Mouse (Mus musculus) gastrocnemius, postnatal 14 days (tissue): ENCODE measurements around the gene Gata5. TPM values are rescaled to one million over a fixed set of nuclear protein-coding genes. Genes with fewer than 3 reads are reported as not detected.
A peak's percentile ranks its signal among the peaks of the same experiment; 100 is the strongest.

Experiments
- DNase-seq: peaks from one replicate; pipeline ENCODE4 v3.0.0; 2021; ENCODE audit warnings: mixed read lengths
- intact Hi-C: fragments of 180-260 bp; cut with DNase I; formaldehyde crosslinking; loops from one replicate; pipeline ENCODE4 v1.15.1; 2025; ENCODE audit warnings: low total_unique reads
- total RNA-seq, 2 experiments: library from RNA; stranded (reverse); gene quantifications; 2 replicates each; pipeline ENCODE4 v1.2.3; 2021

Gata5 gene
- total RNA-seq, 2 experiments from 2014 or later = not detected

DNA sequence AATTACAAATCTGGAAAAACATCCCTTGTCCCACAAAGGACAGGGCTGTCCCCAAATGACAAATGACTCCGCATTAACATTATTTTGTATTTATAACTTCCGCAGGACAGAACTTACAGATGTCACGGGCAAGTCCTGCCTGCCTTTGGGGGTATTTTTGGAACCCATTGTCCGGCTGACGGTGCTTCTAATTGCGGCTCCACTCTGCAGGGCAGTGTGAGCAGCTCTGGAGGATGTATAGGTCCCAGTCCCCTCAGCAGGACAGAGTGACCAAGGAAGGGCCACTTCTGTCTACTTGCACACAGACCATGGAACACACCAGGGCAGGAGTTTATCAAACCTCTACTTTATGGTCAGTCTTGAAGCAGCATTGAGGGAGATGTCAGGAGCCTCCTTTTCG is 16.9 kb downstream of the Gata5 start:
- intact Hi-C loops = no loop called here

GRCm38 (mm10) chr2:180314292-180314691 is 20.2 kb downstream of the Gata5 start:
- no peak for DNase-seq
- intact Hi-C loops = no loop called here

More for the DNA sequence above, 16.9 kb downstream of the Gata5 start:
- DNase-seq = no peak

DNA sequence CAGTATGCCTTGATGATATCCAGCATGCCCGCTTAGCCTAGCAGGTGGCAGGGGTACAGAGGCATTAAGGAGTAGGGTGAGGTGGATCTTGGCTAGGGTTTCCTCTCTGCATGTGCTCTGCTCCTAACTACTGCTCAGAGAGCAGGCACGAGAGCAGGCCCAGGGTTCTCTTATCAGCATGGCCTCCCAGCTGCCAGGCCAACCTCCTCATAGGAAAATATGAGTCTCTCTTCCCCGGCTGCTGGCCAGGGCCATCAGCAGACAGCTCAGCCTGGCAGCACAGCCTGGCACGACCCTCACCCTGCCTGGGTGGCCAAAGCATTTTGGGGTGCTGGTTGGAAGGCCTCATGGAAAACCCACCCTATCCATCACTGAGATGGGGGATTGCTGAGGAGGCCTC is 23.4 kb downstream of the Gata5 start:
- intact Hi-C loops = no loop called here
- DNase-seq = no peak

DNA sequence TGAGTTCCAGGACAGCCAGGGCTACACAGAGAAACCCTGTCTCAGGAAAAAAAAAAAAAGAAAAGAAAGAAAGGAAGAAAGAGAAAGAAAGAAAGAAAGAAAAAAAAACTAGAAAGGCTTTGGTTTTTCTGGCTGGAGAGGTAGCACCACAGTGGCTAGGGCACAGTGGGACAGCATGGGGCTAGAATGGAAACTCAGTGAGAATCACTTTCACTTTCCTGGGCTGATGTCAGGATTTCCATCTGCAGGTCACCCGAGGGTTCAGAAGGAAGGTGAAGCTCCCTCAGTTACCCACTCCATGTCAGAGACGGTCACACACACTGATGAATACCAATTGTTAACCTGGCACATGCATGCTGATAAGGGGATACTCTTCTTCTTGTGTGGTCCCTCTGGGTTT is 26.8 kb downstream of the Gata5 start:
- no peak for DNase-seq
- intact Hi-C loops = no loop called here

- peak; percentile 74 for DNase-seq
- intact Hi-C loops = no loop called here
Observed at GRCm38 (mm10) chr2:180306423-180307168, 27.9 kb downstream of the Gata5 start.

DNA sequence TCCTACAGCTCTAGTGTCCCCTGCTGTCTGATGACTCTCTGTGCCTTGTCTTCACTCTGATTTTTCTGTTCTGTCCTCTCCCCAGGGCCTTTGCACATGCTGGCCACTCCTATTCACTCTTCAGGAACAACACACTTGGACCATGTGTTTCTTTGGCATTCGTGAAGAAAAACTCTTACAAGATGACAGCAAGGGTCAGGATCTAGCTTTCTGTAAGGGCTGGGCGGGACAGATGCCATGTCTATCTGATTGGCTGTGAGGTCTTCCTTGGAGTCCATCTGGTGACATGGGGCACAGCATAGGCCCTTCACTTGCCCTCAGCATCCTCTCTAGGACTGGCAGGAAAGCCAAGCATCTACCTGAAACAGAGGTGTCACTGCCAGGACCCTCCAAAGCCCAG is 28.5 kb downstream of the Gata5 start:
- no peak for DNase-seq
- intact Hi-C loops = no loop called here

DNA sequence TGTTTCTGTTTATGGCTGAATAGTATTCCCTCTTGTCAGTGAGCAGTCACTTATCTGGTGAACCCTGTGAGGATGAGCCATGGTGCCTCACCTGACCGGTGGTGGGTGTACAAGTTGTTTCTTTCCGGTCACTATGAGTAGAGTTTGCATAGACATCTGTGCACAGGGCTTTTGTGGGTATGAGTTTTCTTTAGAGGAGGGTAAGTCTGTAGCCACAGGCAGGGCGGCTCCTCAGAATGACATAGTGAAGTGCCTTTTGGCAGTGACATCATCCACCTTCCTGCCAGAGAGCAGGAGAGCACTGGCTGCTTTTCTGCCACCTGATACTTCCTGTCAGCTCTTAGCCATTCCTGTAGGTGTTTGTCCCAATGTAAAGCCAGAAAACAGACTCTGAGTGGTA is 29.0 kb downstream of the Gata5 start:
- no peak for DNase-seq

GRCm38 (mm10) chr2:180304554-180304953 is 29.9 kb downstream of the Gata5 start:
- intact Hi-C loops = no loop called here
- no peak for DNase-seq

More for the DNA sequence above, 29.0 kb downstream of the Gata5 start:
- intact Hi-C loops = no loop called here

DNA sequence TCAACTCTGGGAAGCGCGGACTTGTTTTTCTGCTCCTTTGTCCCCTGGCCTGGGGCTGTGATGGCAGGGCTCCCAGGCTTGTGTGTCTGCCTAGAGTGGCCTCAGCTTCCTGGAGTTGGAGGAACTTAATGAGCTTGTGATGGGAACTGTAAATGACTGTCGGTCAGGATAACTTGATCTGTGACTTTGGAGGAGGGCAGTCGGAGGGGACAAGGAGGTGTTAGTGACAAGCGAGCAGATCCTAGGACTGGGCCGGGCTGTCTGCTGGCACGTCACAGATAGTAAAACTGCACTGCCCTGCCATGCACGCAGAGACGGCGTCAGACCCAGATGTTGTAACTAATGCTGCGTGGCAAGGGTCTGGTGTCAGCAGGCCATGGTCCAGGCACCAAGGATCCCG is 31.0 kb downstream of the Gata5 start:
- intact Hi-C loops = no loop called here
- DNase-seq = no peak

- DNase-seq = no peak
- intact Hi-C loops = no loop called here
Observed at GRCm38 (mm10) chr2:180302201-180302600, 32.3 kb downstream of the Gata5 start.

DNA sequence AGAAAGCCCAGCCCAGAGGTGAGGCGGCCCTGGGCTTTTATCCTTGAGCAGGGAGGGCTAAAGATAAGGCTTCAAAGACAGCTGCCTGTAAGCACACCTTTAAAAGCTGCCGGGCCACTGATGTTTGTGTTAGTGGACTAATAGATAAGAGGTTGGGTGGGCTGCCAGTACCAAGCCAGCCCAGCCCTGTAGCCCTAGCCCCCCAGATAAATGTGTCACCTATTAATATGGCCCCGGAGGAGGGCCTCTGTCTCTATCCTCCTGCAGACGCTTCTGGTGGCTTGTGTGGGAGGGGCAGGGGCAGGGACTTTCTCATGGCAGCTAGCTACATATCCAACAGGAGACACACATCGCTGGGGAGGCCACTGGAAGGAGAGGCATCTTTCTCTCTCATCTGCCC is 33.7 kb downstream of the Gata5 start:
- intact Hi-C loops = no loop called here

DNA sequence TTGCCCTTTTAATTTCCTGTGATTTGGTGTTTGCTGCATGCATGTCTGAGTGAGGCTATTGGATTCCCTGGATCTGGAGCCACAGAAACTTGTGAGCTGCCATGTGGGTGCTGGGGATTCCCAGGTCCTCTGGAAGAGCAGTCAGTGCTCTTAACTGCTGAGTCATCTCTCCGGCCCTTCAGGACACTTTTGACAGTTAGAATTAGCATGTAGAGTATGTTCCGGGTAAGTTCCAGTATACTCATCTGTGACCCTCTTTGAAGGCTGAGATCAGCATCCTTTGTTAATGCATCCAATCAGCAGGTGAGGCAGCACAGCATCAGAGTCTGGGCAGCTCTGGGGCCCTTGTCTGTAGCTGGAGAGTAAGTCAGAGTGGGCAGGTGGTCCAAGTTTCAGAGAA is 34.2 kb downstream of the Gata5 start:
- intact Hi-C loops = no loop called here
- no peak for DNase-seq

More for the DNA sequence above, 33.7 kb downstream of the Gata5 start:
- DNase-seq = no peak

- intact Hi-C loops = no loop called here
- DNase-seq = no peak
Observed at GRCm38 (mm10) chr2:180292906-180293305, 41.6 kb downstream of the Gata5 start.

- intact Hi-C loops = no loop called here
- DNase-seq = no peak
Observed at GRCm38 (mm10) chr2:180292026-180292425, 42.5 kb downstream of the Gata5 start.

DNA sequence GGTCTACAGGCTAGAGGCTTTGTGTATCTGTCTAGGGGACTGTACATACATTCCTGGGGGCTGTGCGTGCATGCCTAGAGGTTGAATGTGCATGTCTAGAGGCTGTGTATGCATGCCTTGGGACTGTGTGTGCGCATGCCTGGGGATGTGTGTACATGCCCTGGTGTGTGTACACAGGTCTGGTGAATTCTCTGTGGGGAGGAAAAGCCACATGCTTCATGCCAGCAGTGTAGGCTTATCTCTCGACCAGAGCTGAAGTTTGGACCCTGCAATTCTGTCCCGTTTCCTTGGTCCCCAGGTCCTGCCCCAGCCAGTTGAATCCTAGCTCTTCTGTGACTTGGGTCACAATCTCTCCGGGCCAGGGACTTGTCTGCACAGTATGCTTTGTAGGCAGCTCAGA is 42.9 kb downstream of the Gata5 start:
- no peak for DNase-seq
- intact Hi-C loops = no loop called here

DNA sequence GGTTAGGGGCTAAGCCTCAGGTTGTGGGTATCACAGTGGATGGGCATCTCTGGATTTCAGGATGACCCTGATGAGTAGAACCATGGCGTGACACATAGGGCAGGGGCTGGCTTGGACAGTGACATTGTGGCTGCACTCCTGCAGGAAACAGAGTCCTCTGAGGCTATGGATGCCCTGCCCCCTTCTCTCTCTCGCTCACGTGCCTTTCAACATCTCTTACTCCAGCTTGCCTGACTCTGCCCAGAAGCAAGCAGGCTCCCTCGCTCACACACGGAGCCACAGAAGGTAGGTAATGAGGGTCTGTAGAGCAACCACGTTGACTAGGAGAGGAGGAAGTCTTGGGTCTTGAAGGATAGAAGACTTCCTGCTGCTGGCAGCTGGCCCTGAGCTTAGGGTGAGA is 44.0 kb downstream of the Gata5 start:
- no peak for DNase-seq
- intact Hi-C loops = no loop called here

DNA sequence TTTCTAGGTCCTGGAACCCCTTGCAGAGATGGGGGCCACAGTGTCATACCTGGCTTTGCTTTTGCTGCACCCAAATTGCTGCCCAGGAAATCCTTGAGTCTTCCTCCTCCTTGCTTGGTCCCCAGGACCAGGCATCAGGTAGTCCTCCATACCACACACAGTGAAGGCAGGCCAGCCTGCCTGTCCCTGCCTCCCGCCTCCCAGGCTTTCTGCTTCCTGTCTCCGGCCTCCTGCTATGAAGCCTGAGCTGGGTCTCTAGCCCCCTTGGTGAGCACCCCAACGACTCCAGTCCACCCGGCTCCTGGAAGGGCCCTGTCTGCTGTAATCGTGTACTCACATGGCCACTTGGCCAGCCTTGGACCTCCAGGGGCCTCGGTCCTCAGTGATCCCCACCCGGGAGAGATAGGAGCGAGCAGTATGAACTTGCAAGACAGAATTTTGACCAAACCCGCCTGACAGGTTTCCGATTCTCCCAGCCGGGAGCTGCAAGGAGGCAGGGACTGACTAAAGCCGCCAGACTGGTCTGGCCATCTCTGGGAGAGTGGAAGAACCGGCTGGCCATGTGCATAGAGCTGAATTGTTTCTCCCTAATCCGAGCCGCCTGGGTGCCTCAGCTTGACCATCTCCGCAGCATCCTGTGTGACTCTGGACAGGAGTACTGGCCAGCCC is 44.9 kb downstream of the Gata5 start, which contains the start of gene Rbbp8nl:
Gene Rbbp8nl, minus strand, starts transcription at position 440 of the 669 bp plus-strand sequence.
- DNase-seq = no peak
- intact Hi-C loops = no loop called here

DNA sequence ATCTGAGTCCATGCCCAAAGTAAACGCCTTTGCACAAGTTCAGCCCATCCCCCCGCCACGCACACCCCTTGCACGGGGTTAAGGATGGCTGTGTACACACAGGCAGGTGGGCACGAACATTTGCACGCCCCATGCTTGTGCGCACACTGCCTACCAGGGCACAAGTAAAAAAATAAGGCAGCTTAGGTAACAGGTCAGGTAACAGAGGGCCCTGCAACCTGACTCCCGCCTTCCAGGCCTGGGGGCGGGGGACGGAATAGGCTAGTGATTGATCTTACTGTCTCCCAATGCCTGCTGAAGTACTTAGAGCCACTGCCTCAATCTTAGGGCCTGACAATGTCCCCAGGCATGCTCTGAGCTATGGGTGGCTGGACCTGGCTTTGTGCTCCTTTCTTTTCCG is 45.5 kb downstream of the Gata5 start:
- intact Hi-C loops = no loop called here
- DNase-seq = no peak

- intact Hi-C loops = no loop called here
- DNase-seq = no peak
Observed at GRCm38 (mm10) chr2:180279321-180279720, 55.2 kb downstream of the Gata5 start.

DNA sequence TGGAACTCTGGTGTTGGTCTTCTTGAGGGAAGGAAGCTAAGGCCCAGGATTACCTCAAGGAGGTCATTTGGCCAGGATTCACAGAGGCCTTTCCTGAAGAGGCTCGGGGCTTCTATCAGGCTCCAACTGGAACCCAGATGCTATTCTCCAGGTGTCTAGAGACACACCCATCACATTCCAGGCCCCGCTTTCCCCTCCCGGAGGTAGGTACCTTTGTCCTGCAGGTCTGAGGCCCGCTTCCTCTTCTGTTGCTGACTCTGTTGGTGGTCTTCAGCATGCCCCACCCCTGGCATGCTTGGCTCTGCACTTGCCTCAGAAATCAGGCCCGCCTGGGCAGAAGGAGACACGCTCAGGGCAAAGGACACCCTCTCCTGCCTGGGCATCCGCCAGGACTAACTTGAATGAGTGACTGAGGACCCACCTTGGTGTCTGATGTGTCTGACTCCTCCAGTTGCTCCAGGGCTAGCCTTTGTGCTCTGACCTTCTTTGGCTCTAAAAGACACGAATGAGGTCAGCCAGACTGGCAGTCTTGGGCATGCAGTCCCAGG is 56.7 kb downstream of the Gata5 start:
- intact Hi-C loops = loop anchor here (1.0 kb wide), 1 partner anchor 69 kb away; no protein-coding TSS in a partner anchor
- no peak for DNase-seq

DNA sequence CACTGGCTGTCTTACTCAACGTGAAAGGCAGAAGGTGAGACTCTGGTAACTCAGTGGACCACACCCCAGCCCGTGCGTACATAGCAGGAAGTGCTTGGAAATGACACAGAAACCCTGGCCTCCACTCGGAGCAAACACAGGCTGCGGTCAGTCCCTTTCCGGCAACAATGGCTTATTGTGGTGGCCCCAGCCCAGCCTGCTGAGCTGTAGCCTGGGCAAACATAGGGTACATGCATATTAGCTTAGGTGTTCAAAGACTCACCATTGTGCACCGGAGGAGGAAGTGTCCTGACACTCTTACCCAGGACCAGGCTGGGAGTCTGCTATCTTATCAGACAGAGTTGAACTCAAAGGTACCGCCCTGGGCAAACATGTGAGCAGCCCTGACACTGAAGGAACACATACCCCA is 57.6 kb downstream of the Gata5 start:
- intact Hi-C loops = loop anchor here (1.0 kb wide), 1 partner anchor 70 kb away; no protein-coding TSS in a partner anchor
- DNase-seq = no peak
